Mouse (Mus musculus): ENCODE results near the gene Dusp15. TPM values are rescaled to one million over a fixed set of nuclear protein-coding genes. Genes with fewer than 3 reads are reported as not detected.

Gene Dusp15
- polyA plus RNA-seq, 1 experiment from 2014 or later, result 0.06 TPM

DNA sequence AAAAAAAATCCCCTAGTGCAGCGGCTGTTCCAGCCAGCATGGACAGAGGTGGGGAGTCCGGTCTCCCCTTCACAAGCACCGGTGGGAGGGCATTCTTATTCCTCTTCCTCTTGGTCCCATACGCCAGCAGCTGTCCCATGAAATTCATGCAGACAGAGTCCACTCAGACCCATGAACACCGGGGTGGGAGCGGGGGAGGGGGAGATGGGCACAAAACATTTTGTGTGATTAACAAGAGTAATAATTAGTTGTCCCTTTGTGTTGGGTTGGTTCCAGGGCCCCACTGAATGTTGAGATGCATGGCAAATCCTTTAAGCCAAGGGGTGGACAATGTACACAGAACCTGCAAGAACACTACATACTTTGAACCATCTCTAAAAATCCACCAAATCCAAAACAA is 10.4 kb downstream of the Dusp15 start:
- H3K27me3 ChIP-seq (ENCODE audit: control insufficient read depth, insufficient read depth, low read length), result peaks cover 57% of the 10 kb centered on the region
- H3K4me3 ChIP-seq (replicated peaks; ENCODE audit: low read length), result no peak overlapping the region
- H3K27ac ChIP-seq (ENCODE audit: low read length), result no peak overlapping the region
- H3K4me2 ChIP-seq (ENCODE audit: low read depth, low read length), result no peak overlapping the region
- 82% methylated on average over 6 of the region's 6 CpGs for WGBS
- no peaks in the 10 kb centered on the region for H3K36me3 ChIP-seq (ENCODE audit: control insufficient read depth, insufficient read depth, low read length)
- H3K9me3 ChIP-seq (replicated peaks; ENCODE audit: control insufficient read depth, low read length), result no peaks in the 10 kb centered on the region
- H3K9ac ChIP-seq (ENCODE audit: low read length), result no peak overlapping the region
- no peak for ATAC-seq (ENCODE audit: insufficient read depth, low FRiP score)
- H3K4me1 ChIP-seq (ENCODE audit: control insufficient read depth, insufficient read depth, low read length), result peaks cover 10% of the 10 kb centered on the region; the same call in 1 of the 2 replicates

DNA sequence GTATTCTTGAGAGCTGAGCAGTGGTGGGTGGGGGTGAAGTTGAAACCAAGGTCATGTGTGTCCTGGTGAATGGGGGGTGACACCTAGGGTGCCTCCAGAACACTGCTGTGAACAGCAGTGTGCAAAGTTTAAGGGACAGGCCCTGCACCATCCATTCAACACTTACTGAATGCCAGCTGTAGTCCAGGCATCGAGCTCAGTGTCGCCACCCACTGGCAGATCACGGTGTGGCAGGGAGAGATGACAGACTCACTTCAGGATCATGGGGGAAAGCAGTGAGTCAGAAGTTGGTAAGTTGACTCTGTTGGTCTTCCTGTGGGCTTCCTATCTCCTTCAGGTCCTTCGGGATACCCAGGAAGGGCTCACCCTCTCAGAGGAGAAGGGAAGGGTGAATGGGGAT is 11.7 kb downstream of the Dusp15 start:
- no peaks in the 10 kb centered on the region for H3K36me3 ChIP-seq (ENCODE audit: control insufficient read depth, insufficient read depth, low read length)
- 8% methylated on average over 4 of the region's 4 CpGs for WGBS
- no peak overlapping the region for H3K9ac ChIP-seq (ENCODE audit: low read length)
- H3K27me3 ChIP-seq (ENCODE audit: control insufficient read depth, insufficient read depth, low read length), result peaks cover 47% of the 10 kb centered on the region
- ATAC-seq (ENCODE audit: insufficient read depth, low FRiP score), result no peak
- H3K27ac ChIP-seq (ENCODE audit: low read length), result no peak overlapping the region
- H3K4me3 ChIP-seq (replicated peaks; ENCODE audit: low read length), result no peak overlapping the region
- H3K4me2 ChIP-seq (ENCODE audit: low read depth, low read length), result no peak overlapping the region
- H3K4me1 ChIP-seq (ENCODE audit: control insufficient read depth, insufficient read depth, low read length), result peaks cover 10% of the 10 kb centered on the region; the same call in 1 of the 2 replicates
- no peaks in the 10 kb centered on the region for H3K9me3 ChIP-seq (replicated peaks; ENCODE audit: control insufficient read depth, low read length)

DNA sequence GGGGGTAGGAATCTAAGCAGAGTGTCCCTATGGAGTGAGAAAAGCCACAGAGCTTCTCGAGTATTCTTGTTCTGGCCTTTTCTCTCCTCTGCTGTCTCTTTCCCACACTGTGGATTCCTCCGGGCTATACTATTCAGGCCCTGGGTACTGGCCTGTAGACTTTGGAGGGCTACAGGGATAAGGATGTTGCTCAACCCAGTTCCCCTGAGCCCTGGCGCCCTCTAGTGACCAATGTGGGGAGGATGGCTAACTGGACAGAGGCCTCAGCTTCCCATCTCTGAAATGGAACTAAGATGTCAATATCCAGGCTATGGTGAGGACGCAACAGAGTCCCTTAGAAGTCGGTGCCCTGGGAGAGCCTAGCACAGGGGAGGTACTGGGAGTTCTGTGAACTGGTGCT is 17.9 kb downstream of the Dusp15 start:
- no peak overlapping the region for H3K27ac ChIP-seq (ENCODE audit: low read length)
- no peak overlapping the region for H3K9ac ChIP-seq (ENCODE audit: low read length)
- no peak overlapping the region for H3K4me2 ChIP-seq (ENCODE audit: low read depth, low read length)
- ATAC-seq (ENCODE audit: insufficient read depth, low FRiP score), result no peak; the same call in 1 of the 2 replicates
- H3K4me1 ChIP-seq (ENCODE audit: control insufficient read depth, insufficient read depth, low read length), result peaks cover 10% of the 10 kb centered on the region
- WGBS, result 30% methylated on average over 5 of the region's 5 CpGs
- H3K27me3 ChIP-seq (ENCODE audit: control insufficient read depth, insufficient read depth, low read length), result peaks cover 3% of the 10 kb centered on the region; the same call in 1 of the 2 replicates
- no peaks in the 10 kb centered on the region for H3K36me3 ChIP-seq (ENCODE audit: control insufficient read depth, insufficient read depth, low read length)
- no peak overlapping the region for H3K4me3 ChIP-seq (replicated peaks; ENCODE audit: low read length)
- H3K9me3 ChIP-seq (replicated peaks; ENCODE audit: control insufficient read depth, low read length), result no peaks in the 10 kb centered on the region

DNA sequence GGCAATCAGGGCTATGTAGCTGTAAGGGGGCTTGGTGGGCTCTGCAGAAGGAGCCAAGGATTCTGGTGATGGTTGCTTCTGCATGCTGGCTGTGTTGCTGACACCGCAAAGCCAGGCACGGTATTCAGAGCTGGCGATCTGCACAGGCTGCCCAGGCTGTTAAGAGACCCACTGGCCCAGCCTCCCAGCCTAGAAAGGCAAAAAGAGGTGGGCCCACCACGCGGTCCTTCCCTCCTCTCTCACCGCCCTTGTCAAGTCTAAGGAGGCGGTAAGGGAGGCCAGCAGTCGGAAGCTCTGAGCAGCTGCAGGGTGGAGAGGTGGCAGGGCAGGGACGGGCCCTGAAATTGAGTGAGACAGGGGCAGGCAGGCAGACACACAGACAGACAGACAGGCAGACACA is 18.4 kb downstream of the Dusp15 start, which contains the start of gene Foxs1:
TSS of gene Foxs1 (minus strand) at position 161 of the 400 bp plus-strand sequence.
- Histone ChIP-seq H3K9me3 (replicated peaks; ENCODE audit: control insufficient read depth, low read length) (no peaks in the 10 kb centered on the region), H3K9ac (ENCODE audit: low read length) (peak within 1 kb of the TSS; percentile 54), H3K36me3 (ENCODE audit: control insufficient read depth, insufficient read depth, low read length) (no peaks in the 10 kb centered on the region), H3K27ac (ENCODE audit: low read length) (peak within 1 kb of the TSS; percentile 60; the same call in 1 of the 2 replicates), H3K27me3 (ENCODE audit: control insufficient read depth, insufficient read depth, low read length) (peaks cover 3% of the 10 kb centered on the region; the same call in 1 of the 2 replicates), H3K4me2 (ENCODE audit: low read depth, low read length) (no peak within 1 kb of the TSS), H3K4me1 (ENCODE audit: control insufficient read depth, insufficient read depth, low read length) (peaks cover 10% of the 10 kb centered on the region), H3K4me3 (replicated peaks; ENCODE audit: low read length) (peak within 1 kb of the TSS; percentile 21)
- 20% methylated on average over 9 of the region's 9 CpGs for WGBS
- ATAC-seq (ENCODE audit: insufficient read depth, low FRiP score), result peak; percentile 56; the same call in 1 of the 2 replicates

DNA sequence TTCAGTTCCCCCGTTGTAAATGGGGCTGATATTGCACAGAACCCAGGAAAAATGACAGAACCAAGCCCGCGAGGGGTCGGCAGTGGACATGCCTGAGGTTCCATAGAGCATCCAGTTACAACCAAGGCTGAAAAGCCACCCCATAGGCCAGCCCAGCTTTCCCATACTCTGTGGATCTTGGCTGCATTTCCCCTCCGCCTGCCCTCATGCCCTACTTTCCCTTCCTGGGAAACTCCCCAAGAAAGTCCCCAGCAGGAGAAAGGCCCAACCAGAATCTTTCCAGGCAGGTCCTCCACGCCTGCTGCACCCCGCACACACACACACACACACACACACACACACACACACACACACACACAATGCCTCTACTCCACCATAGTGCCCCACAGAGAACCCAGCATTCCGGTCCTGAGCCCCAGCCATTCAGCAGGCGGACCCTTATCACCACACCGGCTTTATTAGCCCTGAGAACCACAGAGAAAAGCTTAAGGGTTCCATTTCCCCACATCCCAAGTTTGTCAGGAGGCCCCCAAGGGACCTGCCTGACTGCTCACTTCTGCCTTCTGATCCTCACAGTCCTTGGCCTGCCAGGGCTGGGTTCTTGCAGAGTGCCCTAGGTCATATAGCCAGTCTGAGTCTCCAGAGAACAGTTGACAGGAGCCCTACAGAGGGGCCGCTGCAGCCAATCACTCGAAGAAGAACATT is 19.9 kb downstream of the Dusp15 start:
- Histone ChIP-seq H3K4me2 (ENCODE audit: low read depth, low read length) (no peak overlapping the region), H3K27ac (ENCODE audit: low read length) (peak overlapping the region; percentile 60), H3K27me3 (ENCODE audit: control insufficient read depth, insufficient read depth, low read length) (no peaks in the 10 kb centered on the region), H3K36me3 (ENCODE audit: control insufficient read depth, insufficient read depth, low read length) (no peaks in the 10 kb centered on the region), H3K4me1 (ENCODE audit: control insufficient read depth, insufficient read depth, low read length) (peaks cover 15% of the 10 kb centered on the region), H3K4me3 (replicated peaks; ENCODE audit: low read length) (peak overlapping the region; percentile 21), H3K9me3 (replicated peaks; ENCODE audit: control insufficient read depth, low read length) (no peaks in the 10 kb centered on the region), H3K9ac (ENCODE audit: low read length) (peak overlapping the region; percentile 54)
- ATAC-seq (ENCODE audit: insufficient read depth, low FRiP score), result no peak
- 65% methylated on average over 12 of the region's 12 CpGs for WGBS

DNA sequence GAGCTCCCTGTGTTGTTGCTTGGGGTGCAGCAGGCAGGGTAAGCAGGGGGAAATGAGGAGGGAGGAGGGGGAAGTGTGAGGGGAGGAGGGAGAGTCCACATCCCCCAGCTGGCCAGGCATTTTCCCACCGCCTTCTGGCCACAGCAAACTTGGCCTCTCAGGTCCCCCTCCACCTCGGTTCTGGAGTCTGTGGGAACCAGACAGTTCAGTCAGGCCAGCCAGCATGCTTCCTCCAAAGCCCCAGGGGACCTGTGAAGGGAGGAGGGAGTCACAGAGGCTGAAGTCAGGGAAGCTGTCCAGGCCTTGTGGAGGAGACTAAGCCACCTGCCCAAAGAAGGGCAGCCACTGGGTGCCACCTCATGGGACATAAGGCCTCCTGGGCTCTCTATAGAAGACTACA is 21.2 kb downstream of the Dusp15 start:
- no peak for ATAC-seq (ENCODE audit: insufficient read depth, low FRiP score)
- H3K36me3 ChIP-seq (ENCODE audit: control insufficient read depth, insufficient read depth, low read length), result no peaks in the 10 kb centered on the region
- 0 out of 2 replicates have a peak overlapping the region, but pooled peaks have one; percentile 12 for H3K9ac ChIP-seq (ENCODE audit: low read length)
- H3K4me1 ChIP-seq (ENCODE audit: control insufficient read depth, insufficient read depth, low read length), result peaks cover 21% of the 10 kb centered on the region
- H3K27ac ChIP-seq (ENCODE audit: low read length), result peak overlapping the region; percentile 32; the same call in 1 of the 2 replicates
- 25% methylated on average over 2 of the region's 2 CpGs for WGBS
- H3K4me2 ChIP-seq (ENCODE audit: low read depth, low read length), result peak overlapping the region; percentile 15; the same call in 1 of the 2 replicates
- H3K9me3 ChIP-seq (replicated peaks; ENCODE audit: control insufficient read depth, low read length), result no peaks in the 10 kb centered on the region
- no peaks in the 10 kb centered on the region for H3K27me3 ChIP-seq (ENCODE audit: control insufficient read depth, insufficient read depth, low read length)
- H3K4me3 ChIP-seq (replicated peaks; ENCODE audit: low read length), result no peak overlapping the region

DNA sequence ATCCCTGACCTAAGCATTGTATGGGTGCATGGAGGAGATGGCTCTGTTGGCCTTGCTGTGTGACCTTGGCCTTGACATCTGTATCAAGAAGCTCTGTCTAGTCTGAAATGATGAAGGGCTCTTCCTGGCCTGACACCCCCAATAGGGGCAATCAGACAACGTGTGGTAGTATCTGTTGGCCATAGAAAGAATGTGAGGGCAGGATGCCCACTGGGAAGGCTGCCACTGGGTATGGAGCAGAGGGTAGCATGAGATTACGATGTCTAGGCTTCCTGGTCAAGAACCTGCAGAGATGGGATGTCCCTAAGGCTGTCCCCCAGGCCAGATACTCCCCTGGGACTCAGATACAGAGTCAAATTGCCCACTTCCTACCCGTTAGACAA is 22.5 kb downstream of the Dusp15 start:
- Histone ChIP-seq H3K4me3 (replicated peaks; ENCODE audit: low read length) (no peak overlapping the region), H3K9me3 (replicated peaks; ENCODE audit: control insufficient read depth, low read length) (no peaks in the 10 kb centered on the region), H3K9ac (ENCODE audit: low read length) (no peak overlapping the region), H3K27me3 (ENCODE audit: control insufficient read depth, insufficient read depth, low read length) (no peaks in the 10 kb centered on the region), H3K4me2 (ENCODE audit: low read depth, low read length) (no peak overlapping the region), H3K4me1 (ENCODE audit: control insufficient read depth, insufficient read depth, low read length) (peaks cover 21% of the 10 kb centered on the region), H3K36me3 (ENCODE audit: control insufficient read depth, insufficient read depth, low read length) (no peaks in the 10 kb centered on the region), H3K27ac (ENCODE audit: low read length) (peak overlapping the region; percentile 61)
- WGBS, result 69% methylated on average over 3 of the region's 3 CpGs
- ATAC-seq (ENCODE audit: insufficient read depth, low FRiP score), result no peak

DNA sequence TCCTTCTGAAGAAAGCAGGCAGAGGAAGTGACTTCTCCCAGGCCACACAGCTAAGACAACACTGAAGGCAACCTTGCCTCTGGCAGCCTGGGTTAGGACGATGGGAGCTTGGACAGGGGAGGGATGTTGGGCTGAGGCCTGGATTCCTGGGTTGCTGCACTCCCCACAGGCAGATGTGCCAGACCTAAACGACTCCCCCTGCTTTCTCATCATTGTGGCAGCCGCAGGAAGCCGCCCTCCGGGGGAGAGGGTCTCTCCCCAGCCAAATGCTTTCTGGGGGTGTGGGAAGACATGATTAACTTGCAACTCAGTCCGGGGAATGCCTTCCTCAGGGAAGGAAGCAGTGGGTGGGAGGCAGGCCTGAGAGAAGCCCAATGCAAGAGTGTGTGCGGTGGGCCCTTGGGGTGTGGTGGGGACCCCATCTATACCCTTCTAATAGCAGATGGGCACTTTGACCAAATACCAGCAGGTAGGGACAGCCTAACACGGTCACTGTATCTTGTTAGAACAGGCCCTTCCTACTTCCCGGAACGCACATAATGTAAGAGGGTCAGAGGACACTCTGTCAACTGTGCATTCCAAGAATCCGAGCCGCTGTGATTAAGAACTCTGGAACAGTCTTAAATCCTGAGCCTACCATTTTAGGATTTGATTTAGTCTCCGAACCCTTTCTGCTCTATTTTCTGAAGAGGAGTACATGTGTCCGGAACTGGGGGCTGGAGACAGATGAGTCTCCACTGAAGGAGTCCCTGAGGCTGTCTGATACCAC is 23.1 kb downstream of the Dusp15 start:
- H3K9me3 ChIP-seq (replicated peaks; ENCODE audit: control insufficient read depth, low read length), result no peaks in the 10 kb centered on the region
- H3K4me2 ChIP-seq (ENCODE audit: low read depth, low read length), result no peak overlapping the region
- no peak for ATAC-seq (ENCODE audit: insufficient read depth, low FRiP score)
- no peaks in the 10 kb centered on the region for H3K27me3 ChIP-seq (ENCODE audit: control insufficient read depth, insufficient read depth, low read length)
- no peaks in the 10 kb centered on the region for H3K36me3 ChIP-seq (ENCODE audit: control insufficient read depth, insufficient read depth, low read length)
- peaks cover 21% of the 10 kb centered on the region for H3K4me1 ChIP-seq (ENCODE audit: control insufficient read depth, insufficient read depth, low read length)
- no peak overlapping the region; the same call in 1 of the 2 replicates for H3K9ac ChIP-seq (ENCODE audit: low read length)
- WGBS, result 47% methylated on average over 14 of the region's 14 CpGs
- peak overlapping the region; percentile 61 for H3K27ac ChIP-seq (ENCODE audit: low read length)
- H3K4me3 ChIP-seq (replicated peaks; ENCODE audit: low read length), result no peak overlapping the region

DNA sequence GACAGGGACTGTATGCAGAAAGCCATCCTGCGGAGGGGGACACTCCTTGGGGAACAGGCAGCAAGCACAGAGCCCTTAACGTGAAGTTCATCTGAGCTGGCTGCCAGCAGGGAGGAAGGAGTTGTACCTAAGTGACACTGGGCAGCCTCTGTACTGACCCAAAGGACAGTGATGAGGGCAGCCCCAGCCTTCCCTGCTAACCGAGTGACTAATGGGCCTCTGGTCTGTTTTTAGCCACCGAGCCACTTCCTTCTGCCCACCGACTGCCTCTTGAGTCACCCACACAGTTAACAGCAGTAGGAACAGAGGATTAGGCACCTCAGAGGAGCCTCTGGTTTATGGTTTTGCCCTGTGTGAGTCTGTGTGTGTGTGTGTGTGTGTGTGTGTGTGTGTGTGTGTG is 24.1 kb downstream of the Dusp15 start:
- Histone ChIP-seq H3K4me1 (ENCODE audit: control insufficient read depth, insufficient read depth, low read length) (peaks cover 21% of the 10 kb centered on the region), H3K27ac (ENCODE audit: low read length) (no peak overlapping the region), H3K4me2 (ENCODE audit: low read depth, low read length) (no peak overlapping the region), H3K9ac (ENCODE audit: low read length) (no peak overlapping the region), H3K9me3 (replicated peaks; ENCODE audit: control insufficient read depth, low read length) (no peaks in the 10 kb centered on the region), H3K4me3 (replicated peaks; ENCODE audit: low read length) (no peak overlapping the region), H3K36me3 (ENCODE audit: control insufficient read depth, insufficient read depth, low read length) (no peaks in the 10 kb centered on the region), H3K27me3 (ENCODE audit: control insufficient read depth, insufficient read depth, low read length) (no peaks in the 10 kb centered on the region)
- WGBS, result 58% methylated on average over 5 of the region's 5 CpGs
- ATAC-seq (ENCODE audit: insufficient read depth, low FRiP score), result no peak

Data from stomach, embryonic 16.5 days (tissue).